Mouse (Mus musculus) neural tube, embryonic 13.5 days (tissue): ENCODE data around the gene Tsnaxip1. TPM values are rescaled to one million over a fixed set of nuclear protein-coding genes. Genes with fewer than 3 reads are reported as not detected.

Source experiments
- ATAC-seq: fragments of 200-750 bp; cut with Nextera tagmentation; 2 replicates; pipeline ENCODE4 v1.8.0; 2017; ENCODE audit warnings: low read depth, mild to moderate bottlenecking, moderate TSS enrichment, moderate library complexity
- H3K27ac ChIP-seq: fragments of 300-500 bp; sonication (generic); replicated peaks from 2 replicates; pipeline ENCODE4 v1.5.1; 2015; ENCODE audit warnings: moderate library complexity, mild to moderate bottlenecking, inconsistent platforms
- H3K27me3 ChIP-seq: fragments of 300-500 bp; sonication (generic); 2 replicates; pipeline ENCODE4 v1.6.1; 2015; ENCODE audit warnings: mild to moderate bottlenecking, inconsistent platforms
- H3K36me3 ChIP-seq: fragments of 300-500 bp; sonication (generic); 2 replicates; pipeline ENCODE4 v1.6.1; 2015; ENCODE audit warnings: mild to moderate bottlenecking, inconsistent platforms
- H3K4me1 ChIP-seq: fragments of 300-500 bp; sonication (generic); replicated peaks from 2 replicates; pipeline ENCODE4 v1.6.1; 2015; ENCODE audit warnings: inconsistent platforms
- H3K4me2 ChIP-seq: fragments of 300-500 bp; sonication (generic); 2 replicates; pipeline ENCODE4 v1.6.1; 2015; ENCODE audit warnings: inconsistent platforms, mild to moderate bottlenecking, moderate library complexity
- H3K4me3 ChIP-seq: fragments of 300-500 bp; sonication (generic); 2 replicates; pipeline ENCODE4 v1.5.1; 2015; ENCODE audit warnings: mild to moderate bottlenecking, inconsistent platforms
- H3K9ac ChIP-seq: fragments of 300-500 bp; sonication (generic); 2 replicates; pipeline ENCODE4 v1.6.1; 2015; ENCODE audit warnings: moderate library complexity, mild to moderate bottlenecking, inconsistent platforms
- H3K9me3 ChIP-seq: fragments of 300-500 bp; sonication (generic); 2 replicates; pipeline ENCODE4 v1.6.1; 2016; ENCODE audit warnings: inconsistent platforms
- WGBS: fragments of 180-500 bp; shearing (Covaris S2); methylation state at CpG from one replicate; pipeline ENCODE4 v1.1.7; 2015; 5-methylcytosine and 5-hydroxymethylcytosine counted together
- polyA plus RNA-seq: library from polyadenylated mRNA; unstranded; fragments of >200 nt; fragmentation: Nextera tagmentation; extraction: Ambion mirVana; gene quantifications from 2 replicates; pipeline ENCODE4 v1.2.1, GENCODE M21; 2015

The Tsnaxip1 gene
- polyA plus RNA-seq, 1 experiment from 2014 or later: 0.46 TPM

GRCm38 (mm10) chr8:105801153-105801904, 26.2 kb upstream of the Tsnaxip1 start:
- no peak for ATAC-seq
- WGBS: 88% methylated on average over 6 of the region's 6 CpGs
- Histone ChIP-seq H3K4me2 (no peak overlapping the region), H3K27ac (no peak overlapping the region), H3K27me3 (no peaks in the 10 kb centered on the region), H3K4me3 (no peak overlapping the region), H3K9ac (no peak overlapping the region), H3K36me3 (peaks cover 17% of the 10 kb centered on the region), H3K9me3 (no peaks in the 10 kb centered on the region), H3K4me1 (peaks cover 14% of the 10 kb centered on the region)

GRCm38 (mm10) chr8:105804797-105805196, 22.7 kb upstream of the Tsnaxip1 start:
- Histone ChIP-seq H3K27ac (no peak overlapping the region), H3K36me3 (peaks cover 17% of the 10 kb centered on the region), H3K27me3 (no peaks in the 10 kb centered on the region), H3K4me3 (no peak overlapping the region), H3K4me2 (no peak overlapping the region), H3K4me1 (peaks cover 4% of the 10 kb centered on the region; the same call in 1 of the 2 replicates), H3K9ac (no peak overlapping the region), H3K9me3 (no peaks in the 10 kb centered on the region)
- no peak for ATAC-seq
- 92% methylated on average over 7 of the region's 7 CpGs for WGBS

- no peak for ATAC-seq
- Histone ChIP-seq H3K27ac (peak overlapping the region; percentile 23; the same call in 1 of the 2 replicates), H3K4me3 (no peak overlapping the region), H3K9ac (no peak overlapping the region), H3K27me3 (no peaks in the 10 kb centered on the region), H3K4me2 (no peak overlapping the region), H3K36me3 (peaks cover 19% of the 10 kb centered on the region), H3K4me1 (peaks cover 6% of the 10 kb centered on the region; the same call in 1 of the 2 replicates), H3K9me3 (no peaks in the 10 kb centered on the region)
- WGBS: 75% methylated on average over 3 of the region's 3 CpGs
These were observed 22.2 kb upstream of the Tsnaxip1 start for GRCm38 (mm10) chr8:105805346-105805745.

- H3K27me3 ChIP-seq: no peaks in the 10 kb centered on the region
- ATAC-seq: no peak
- peak overlapping the region; percentile 23; the same call in 1 of the 2 replicates for H3K27ac ChIP-seq
- no peak overlapping the region for H3K4me3 ChIP-seq
- peaks cover 23% of the 10 kb centered on the region for H3K36me3 ChIP-seq
- no peak overlapping the region for H3K4me2 ChIP-seq
- peaks cover 12% of the 10 kb centered on the region for H3K4me1 ChIP-seq
- no peak overlapping the region for H3K9ac ChIP-seq
- no peaks in the 10 kb centered on the region for H3K9me3 ChIP-seq
- WGBS: 86% methylated on average over 1 of the region's 1 CpGs
These were observed 21.6 kb upstream of the Tsnaxip1 start for GRCm38 (mm10) chr8:105805964-105806363.

GRCm38 (mm10) chr8:105807766-105808165, 19.8 kb upstream of the Tsnaxip1 start:
- no peak overlapping the region for H3K27ac ChIP-seq
- H3K27me3 ChIP-seq: no peaks in the 10 kb centered on the region
- no peak for ATAC-seq
- no peak overlapping the region for H3K9ac ChIP-seq
- WGBS: 89% methylated on average over 5 of the region's 5 CpGs
- H3K9me3 ChIP-seq: no peaks in the 10 kb centered on the region
- H3K4me3 ChIP-seq: no peak overlapping the region
- H3K4me1 ChIP-seq: peaks cover 22% of the 10 kb centered on the region
- peaks cover 38% of the 10 kb centered on the region for H3K36me3 ChIP-seq
- H3K4me2 ChIP-seq: no peak overlapping the region

- no peak for ATAC-seq
These were observed 19.1 kb upstream of the Tsnaxip1 start for GRCm38 (mm10) chr8:105808480-105808879.

GRCm38 (mm10) chr8:105810245-105810786, 17.2 kb upstream of the Tsnaxip1 start:
- WGBS: 90% methylated on average over 6 of the region's 6 CpGs
- no peaks in the 10 kb centered on the region for H3K27me3 ChIP-seq
- 0 out of 2 replicates have a peak overlapping the region, but pooled peaks have one; percentile 38 for H3K27ac ChIP-seq
- peaks cover 22% of the 10 kb centered on the region for H3K4me1 ChIP-seq
- no peak for ATAC-seq
- H3K4me2 ChIP-seq: no peak overlapping the region
- H3K9me3 ChIP-seq: no peaks in the 10 kb centered on the region
- peaks cover 23% of the 10 kb centered on the region for H3K36me3 ChIP-seq
- no peak overlapping the region for H3K9ac ChIP-seq
- no peak overlapping the region for H3K4me3 ChIP-seq

More at GRCm38 (mm10) chr8:105808480-105808879, 19.1 kb upstream of the Tsnaxip1 start:
- peaks cover 22% of the 10 kb centered on the region for H3K4me1 ChIP-seq
- no peaks in the 10 kb centered on the region for H3K9me3 ChIP-seq
- H3K4me2 ChIP-seq: no peak overlapping the region
- H3K27ac ChIP-seq: no peak overlapping the region
- WGBS: 96% methylated on average over 2 of the region's 2 CpGs
- H3K36me3 ChIP-seq: peaks cover 38% of the 10 kb centered on the region
- H3K4me3 ChIP-seq: no peak overlapping the region
- H3K9ac ChIP-seq: no peak overlapping the region
- no peaks in the 10 kb centered on the region for H3K27me3 ChIP-seq

- WGBS: 80% methylated on average over 10 of the region's 10 CpGs
- no peak overlapping the region for H3K27ac ChIP-seq
- no peaks in the 10 kb centered on the region for H3K27me3 ChIP-seq
- H3K4me1 ChIP-seq: peaks cover 18% of the 10 kb centered on the region
- no peak overlapping the region for H3K4me2 ChIP-seq
- no peak for ATAC-seq
- H3K9me3 ChIP-seq: no peaks in the 10 kb centered on the region
- peaks cover 21% of the 10 kb centered on the region for H3K36me3 ChIP-seq
- H3K9ac ChIP-seq: no peak overlapping the region
- no peak overlapping the region for H3K4me3 ChIP-seq
These were observed 16.5 kb upstream of the Tsnaxip1 start for GRCm38 (mm10) chr8:105811061-105811460.

- Histone ChIP-seq H3K4me2 (no peak overlapping the region), H3K4me1 (peaks cover 18% of the 10 kb centered on the region), H3K4me3 (no peak overlapping the region), H3K36me3 (peaks cover 21% of the 10 kb centered on the region), H3K9me3 (no peaks in the 10 kb centered on the region), H3K9ac (no peak overlapping the region), H3K27ac (no peak overlapping the region), H3K27me3 (no peaks in the 10 kb centered on the region)
- ATAC-seq: no peak
- 85% methylated on average over 3 of the region's 3 CpGs for WGBS
These were observed 16.0 kb upstream of the Tsnaxip1 start for GRCm38 (mm10) chr8:105811543-105811942.

GRCm38 (mm10) chr8:105812511-105812910, 15.0 kb upstream of the Tsnaxip1 start:
- no peak overlapping the region for H3K27ac ChIP-seq
- no peak for ATAC-seq
- H3K9ac ChIP-seq: no peak overlapping the region
- H3K27me3 ChIP-seq: no peaks in the 10 kb centered on the region
- no peak overlapping the region for H3K4me2 ChIP-seq
- H3K4me3 ChIP-seq: no peak overlapping the region
- WGBS: 94% methylated on average over 5 of the region's 5 CpGs
- H3K9me3 ChIP-seq: no peaks in the 10 kb centered on the region
- H3K36me3 ChIP-seq: peaks cover 21% of the 10 kb centered on the region
- H3K4me1 ChIP-seq: peaks cover 18% of the 10 kb centered on the region

GRCm38 (mm10) chr8:105813241-105813640, 14.3 kb upstream of the Tsnaxip1 start:
- ATAC-seq: no peak

GRCm38 (mm10) chr8:105819659-105820058, 7.9 kb upstream of the Tsnaxip1 start:
- peaks cover 57% of the 10 kb centered on the region for H3K36me3 ChIP-seq
- H3K27me3 ChIP-seq: no peaks in the 10 kb centered on the region
- H3K4me1 ChIP-seq: peaks cover 11% of the 10 kb centered on the region; the same call in 1 of the 2 replicates
- no peak overlapping the region for H3K9ac ChIP-seq
- H3K4me3 ChIP-seq: no peak overlapping the region
- no peaks in the 10 kb centered on the region for H3K9me3 ChIP-seq
- WGBS: 95% methylated on average over 3 of the region's 3 CpGs
- H3K27ac ChIP-seq: no peak overlapping the region
- H3K4me2 ChIP-seq: no peak overlapping the region
- ATAC-seq: no peak

More at GRCm38 (mm10) chr8:105813241-105813640, 14.3 kb upstream of the Tsnaxip1 start:
- Histone ChIP-seq H3K4me2 (no peak overlapping the region), H3K9me3 (no peaks in the 10 kb centered on the region), H3K27ac (no peak overlapping the region), H3K9ac (no peak overlapping the region), H3K27me3 (no peaks in the 10 kb centered on the region), H3K4me1 (peaks cover 18% of the 10 kb centered on the region), H3K4me3 (no peak overlapping the region), H3K36me3 (peaks cover 28% of the 10 kb centered on the region)
- 96% methylated on average over 6 of the region's 6 CpGs for WGBS
